Comparison of ENCODE assay signal across 9 mouse cellular contexts in genomic region chr13:37801101-37802075, GRCm38 (mm10). TPM values are rescaled to one million over a fixed set of nuclear protein-coding genes. Genes with fewer than 3 reads are reported as not detected.
DNase-seq lines count a peak whose midpoint lies in the region; ATAC-seq and TF ChIP-seq lines count a peak whose summit lies in the region.
"Had no signal": no experiment of that assay in that cellular context is flagged by ENCODE, and none has a peak within 500 bp of the region (broad histone marks: within the 10 kb centered on the region; RNA-seq: fewer than 3 reads in every experiment).

No protein-coding gene starts in this region.

- 20% methylated on average over 11 of the region's 11 CpGs for WGBS in liver, embryonic 13.5 days (ENCODE audit: insufficient replicate concordance)
- 53% methylated on average over 11 of the region's 11 CpGs for WGBS in midbrain, embryonic 14.5 days
- WGBS in forebrain, embryonic 11.5 days = 57% methylated on average over 11 of the region's 11 CpGs

- H3K79me2 ChIP-seq in CH12.LX (replicated peaks; ENCODE audit: control insufficient read depth, extremely low read depth, insufficient read depth, poor library complexity, severe bottlenecking) = no peaks in the 10 kb centered on the region

- peak; percentile 48; the same call in 1 of the 2 replicates for TF ChIP-seq POLR2A in CH12.LX (IDR thresholded peaks at IDR 0.05; ENCODE audit: low read depth, low read length)

- no peaks in the 10 kb centered on the region for H3K27me3 ChIP-seq in CH12.LX (replicated peaks)
- no peaks in the 10 kb centered on the region for H3K27me3 ChIP-seq in liver, embryonic 13.5 days
- no peaks in the 10 kb centered on the region for H3K27me3 ChIP-seq in midbrain, embryonic 14.5 days (ENCODE audit: control insufficient read depth, insufficient read depth, low read length)
- no peaks in the 10 kb centered on the region; the same call in 1 of the 2 replicates for H3K27me3 ChIP-seq in forebrain, embryonic 11.5 days (ENCODE audit: control insufficient read depth, insufficient read depth, low read length)
- H3K27me3 ChIP-seq: embryonic facial prominence, embryonic 13.5 days had no signal

- no peak overlapping the region for H3K4me3 ChIP-seq in CH12.LX (replicated peaks in 1 of 3; ENCODE audit: low read depth in 2 of 3, low read length in 2 of 3, poor library complexity in 1 of 3)
- H3K4me3 ChIP-seq in liver, embryonic 13.5 days (replicated peaks) = peak overlapping the region; percentile 27
- no peak overlapping the region for H3K4me3 ChIP-seq in midbrain, embryonic 14.5 days (replicated peaks; ENCODE audit: low read depth, low read length)
- H3K4me3 ChIP-seq in forebrain, embryonic 11.5 days (ENCODE audit: low read depth, low read length) = no peak overlapping the region
- H3K4me3 ChIP-seq: embryonic facial prominence, embryonic 13.5 days; hindbrain, embryonic 10.5 days had no signal

- dilution Hi-C loops in CH12.LX (cut with MboI; ENCODE audit: extremely low pct_ligation_motif_present, extremely low pct_unique_long_range_greater_than_20kb, low sequenced_read_pairs) = no loop called here

- in situ Hi-C loops in CH12.LX (cut with MboI; ENCODE audit: low pct_ligation_motif_present, low pct_unique_long_range_greater_than_20kb, low sequenced_read_pairs) = no loop called here

- H3K4me1 ChIP-seq in CH12.LX (ENCODE audit: control insufficient read depth in 1 of 2, insufficient read depth in 2 of 2) = peaks cover 15 to 39% of the 10 kb centered on the region in 2 experiments
- peaks cover 36% of the 10 kb centered on the region for H3K4me1 ChIP-seq in liver, embryonic 13.5 days (replicated peaks)
- peaks cover 9% of the 10 kb centered on the region; the same call in 1 of the 2 replicates for H3K4me1 ChIP-seq in midbrain, embryonic 14.5 days (ENCODE audit: control insufficient read depth, insufficient read depth, low read length)
- peaks cover 5% of the 10 kb centered on the region for H3K4me1 ChIP-seq in forebrain, embryonic 11.5 days (replicated peaks; ENCODE audit: control insufficient read depth, insufficient read depth, low read length)
- H3K4me1 ChIP-seq: embryonic facial prominence, embryonic 13.5 days had no signal

- H3K9me3 ChIP-seq in CH12.LX (replicated peaks; ENCODE audit: low read length) = no peaks in the 10 kb centered on the region
- no peaks in the 10 kb centered on the region for H3K9me3 ChIP-seq in liver, embryonic 13.5 days (replicated peaks)
- no peaks in the 10 kb centered on the region for H3K9me3 ChIP-seq in midbrain, embryonic 14.5 days (ENCODE audit: control insufficient read depth, low read length)
- H3K9me3 ChIP-seq in forebrain, embryonic 11.5 days (ENCODE audit: control insufficient read depth, low read length) = no peaks in the 10 kb centered on the region
- H3K9me3 ChIP-seq: embryonic facial prominence, embryonic 13.5 days; hindbrain, embryonic 10.5 days had no signal

- peak overlapping the region; percentile 33; the same call in 1 of the 2 replicates for H3K4me2 ChIP-seq in CH12.LX (ENCODE audit: insufficient read depth, low read depth, poor library complexity, severe bottlenecking)
- H3K4me2 ChIP-seq in liver, embryonic 13.5 days = peak overlapping the region; percentile 57
- no peak overlapping the region for H3K4me2 ChIP-seq in midbrain, embryonic 14.5 days (ENCODE audit: low read length)
- H3K4me2 ChIP-seq in forebrain, embryonic 11.5 days (ENCODE audit: low read depth, low read length, severe bottlenecking) = no peak overlapping the region
- H3K4me2 ChIP-seq: embryonic facial prominence, embryonic 13.5 days had no signal

- peak; percentile 92 for TF ChIP-seq EP300 in CH12.LX (IDR thresholded peaks at IDR 0.05; ENCODE audit: low read length)

- H3K27ac ChIP-seq in CH12.LX (ENCODE audit: insufficient read depth, low read depth) = 0 out of 2 replicates have a peak overlapping the region, but pooled peaks have one; percentile 20
- 0 out of 2 replicates have a peak overlapping the region, but pooled peaks have one; percentile 4 for H3K27ac ChIP-seq in liver, embryonic 13.5 days
- no peak overlapping the region for H3K27ac ChIP-seq in midbrain, embryonic 14.5 days (replicated peaks; ENCODE audit: low read depth, low read length)
- H3K27ac ChIP-seq in forebrain, embryonic 11.5 days (ENCODE audit: low read depth, low read length) = no peak overlapping the region
- H3K27ac ChIP-seq: embryonic facial prominence, embryonic 13.5 days had no signal

- DNase-seq in B cell, adult 2 months = peak; percentile 51 to 54
- DNase-seq in CH12.LX (ENCODE audit: extremely low read depth) = peak; percentile 85
- no peak for DNase-seq in liver, embryonic 13.5 days
- DNase-seq in spleen, postnatal 36 days (ENCODE audit: low spot score in 2 of 2) = peak; percentile 68 to 75
- DNase-seq in testis, postnatal 14 days (ENCODE audit: low spot score) = no peak
- no peak for DNase-seq in midbrain, embryonic 14.5 days
- DNase-seq in forebrain, embryonic 11.5 days (ENCODE audit: low spot score) = no peak

- no peak; the same call in 1 of the 2 replicates for TF ChIP-seq RAD21 in CH12.LX (IDR thresholded peaks at IDR 0.05; ENCODE audit: low read depth, low read length)

- no peak overlapping the region for H3K9ac ChIP-seq in CH12.LX (ENCODE audit: insufficient read depth, low read depth)
- H3K9ac ChIP-seq in liver, embryonic 13.5 days = peak overlapping the region; percentile 56
- no peak overlapping the region for H3K9ac ChIP-seq in midbrain, embryonic 14.5 days (replicated peaks; ENCODE audit: low read length)
- H3K9ac ChIP-seq in forebrain, embryonic 11.5 days (ENCODE audit: low read length) = no peak overlapping the region
- H3K9ac ChIP-seq: embryonic facial prominence, embryonic 13.5 days had no signal

- no peaks in the 10 kb centered on the region for H3K36me3 ChIP-seq in CH12.LX (replicated peaks in 1 of 2; ENCODE audit: control insufficient read depth in 1 of 2, insufficient read depth in 1 of 2, low read length in 1 of 2)
- no peaks in the 10 kb centered on the region for H3K36me3 ChIP-seq in liver, embryonic 13.5 days
- no peaks in the 10 kb centered on the region for H3K36me3 ChIP-seq in midbrain, embryonic 14.5 days (ENCODE audit: control insufficient read depth, insufficient read depth, low read length)
- no peaks in the 10 kb centered on the region for H3K36me3 ChIP-seq in forebrain, embryonic 11.5 days (ENCODE audit: control insufficient read depth, insufficient read depth, low read length)
- H3K36me3 ChIP-seq: embryonic facial prominence, embryonic 13.5 days; hindbrain, embryonic 10.5 days had no signal

- TF ChIP-seq CTCF in CH12.LX (conservative IDR thresholded peaks at IDR 0.05 in 1 of 2, IDR thresholded peaks at IDR 0.05 in 1 of 2; ENCODE audit: low read depth in 2 of 2, low read length in 2 of 2) = no peak

- peak; percentile 67 for ATAC-seq in liver, embryonic 13.5 days (ENCODE audit: low read depth)
- no peak for ATAC-seq in midbrain, embryonic 14.5 days (ENCODE audit: low FRiP score, low TSS enrichment)
- ATAC-seq in forebrain, embryonic 11.5 days (replicated peaks; ENCODE audit: low FRiP score) = no peak

TF ChIP-seq in CH12.LX, 34 proteins besides CTCF, POLR2A, EP300 and RAD21 (continues in another document):
- TF ChIP-seq MAX (IDR thresholded peaks at IDR 0.05; ENCODE audit: low read length) (peak; percentile 8; the same call in 1 of the 2 replicates), CHD2 (IDR thresholded peaks at IDR 0.05; ENCODE audit: low read length) (0 out of 2 replicates have a peak, but pooled peaks have one; percentile 70), JUN (IDR thresholded peaks at IDR 0.05; ENCODE audit: insufficient read depth, low read depth, low read length) (peak; percentile 74), MXI1 (IDR thresholded peaks at IDR 0.05; ENCODE audit: low read depth, low read length) (peak; percentile 52; the same call in 1 of the 2 replicates), MAFK (IDR thresholded peaks at IDR 0.05; ENCODE audit: insufficient replicate concordance, low read length) (0 out of 2 replicates have a peak, but pooled peaks have one; percentile 58), ZNF384 (IDR thresholded peaks at IDR 0.05; ENCODE audit: low read depth, low read length) (peak; percentile 89), KAT2A (IDR thresholded peaks at IDR 0.05; ENCODE audit: insufficient replicate concordance, low read length) (no peak), NELFE (IDR thresholded peaks at IDR 0.05; ENCODE audit: low read depth, low read length) (0 out of 2 replicates have a peak, but pooled peaks have one; percentile 21), TCF12 (IDR thresholded peaks at IDR 0.05; ENCODE audit: low read depth, low read length) (peak; percentile 98), ZC3H11A (IDR thresholded peaks at IDR 0.05; ENCODE audit: low read depth, low read length) (no peak), PAX5 (IDR thresholded peaks at IDR 0.05; ENCODE audit: low read length) (no peak), ZKSCAN1 (IDR thresholded peaks at IDR 0.05; ENCODE audit: borderline replicate concordance, low read depth, low read length) (no peak), USF2 (conservative IDR thresholded peaks at IDR 0.05; ENCODE audit: low read depth, low read length) (no peak), RCOR1 (conservative IDR thresholded peaks at IDR 0.05; ENCODE audit: low read depth, low read length) (peak; percentile 86), MYC (IDR thresholded peaks at IDR 0.05; ENCODE audit: low read depth, low read length) (0 out of 2 replicates have a peak, but pooled peaks have one; percentile 57), ELF1 (IDR thresholded peaks at IDR 0.05; ENCODE audit: low read depth, low read length) (peak; percentile 83), POLR2AphosphoS2 (IDR thresholded peaks at IDR 0.05; ENCODE audit: low read depth, low read length) (no peak), IRF4 (IDR thresholded peaks at IDR 0.05; ENCODE audit: low read depth, low read length) (peak; percentile 93), MEF2A (IDR thresholded peaks at IDR 0.05; ENCODE audit: borderline replicate concordance, low read depth, low read length) (peak; percentile 86), USF1 (IDR thresholded peaks at IDR 0.05; ENCODE audit: low read depth, low read length) (no peak), JUND (conservative IDR thresholded peaks at IDR 0.05; ENCODE audit: low read depth, low read length) (peak; percentile 76), MAZ (IDR thresholded peaks at IDR 0.05; ENCODE audit: low read depth, low read length) (0 out of 2 replicates have a peak, but pooled peaks have one; percentile 63), E2F4 (IDR thresholded peaks at IDR 0.05; ENCODE audit: insufficient replicate concordance, low read depth, low read length) (no peak), UBTF (IDR thresholded peaks at IDR 0.05; ENCODE audit: low read depth, low read length) (no peak)

RNA-seq across cellular contexts. Expression of gene Rreb1, which starts 23.2 kb away (rescaled TPM):
- total RNA-seq in CH12.LX (2012; rRNA removed) (5.3 TPM in 2 replicates), CH12.LX (2014; rRNA removed) (1.0 and 1.4 TPM in 2 replicates)
- 7.4 and 10.2 TPM in 2 replicates for polyA plus RNA-seq in CH12.LX (2012; ENCODE audit: insufficient read length, low read depth)
- 4.8 and 5.1 TPM in 2 replicates for polyA plus RNA-seq in liver, embryonic 13.5 days (2015; fragmentation: Nextera tagmentation; extraction: Ambion mirVana)
- 1.8 and 3.9 TPM in 2 replicates for polyA plus RNA-seq in midbrain, embryonic 14.5 days (2014; fragmentation: Nextera tagmentation; extraction: Ambion mirVana)
- polyA plus RNA-seq in forebrain, embryonic 11.5 days (2014; fragmentation: Nextera tagmentation; extraction: Ambion mirVana) = 6.3 and 7.7 TPM in 2 replicates

Comparison
In these comparisons a context has a peak if more than half of its experiments do, and no peak if none do; other contexts are left out.
1. DNase-seq: peak in B cell, adult 2 months (2 of 2), CH12.LX (single experiment) and spleen, postnatal 36 days (2 of 2); none in liver, embryonic 13.5 days (single experiment), testis, postnatal 14 days (single experiment), midbrain, embryonic 14.5 days (single experiment) and forebrain, embryonic 11.5 days (single experiment).
2. H3K27ac ChIP-seq: peak in CH12.LX (single experiment) and liver, embryonic 13.5 days (single experiment); none in midbrain, embryonic 14.5 days (single experiment) and forebrain, embryonic 11.5 days (single experiment).
3. H3K4me2 ChIP-seq: peak in CH12.LX (single experiment) and liver, embryonic 13.5 days (single experiment); none in midbrain, embryonic 14.5 days (single experiment) and forebrain, embryonic 11.5 days (single experiment).